Mouse (Mus musculus) heart, embryonic 11.5 days (tissue): ENCODE measurements around the gene Nebl. TPM values are rescaled to one million over a fixed set of nuclear protein-coding genes. Genes with fewer than 3 reads are reported as not detected.

Experiments
- ATAC-seq: fragments of 200-750 bp; cut with Nextera tagmentation; replicated peaks from 2 replicates; pipeline ENCODE4 v1.8.0; 2017; ENCODE audit warnings: moderate library complexity; ENCODE audit not compliant: insufficient number of reproducible peaks, low FRiP score, low TSS enrichment
- H3K27ac ChIP-seq: fragments of 300-500 bp; sonication (generic); 2 replicates; pipeline ENCODE4 v1.5.1; 2014; ENCODE audit warnings: mild to moderate bottlenecking, low read depth, low read length
- H3K27me3 ChIP-seq: fragments of 300-500 bp; sonication (generic); 2 replicates; pipeline ENCODE4 v1.6.1; 2014; ENCODE audit warnings: mild to moderate bottlenecking, low read length, mixed read lengths; ENCODE audit not compliant: control insufficient read depth, insufficient read depth
- H3K36me3 ChIP-seq: fragments of 300-500 bp; sonication (generic); 2 replicates; pipeline ENCODE4 v1.6.1; 2014; ENCODE audit warnings: mild to moderate bottlenecking, low read length, moderate library complexity, mixed read lengths; ENCODE audit not compliant: control insufficient read depth, insufficient read depth
- H3K4me1 ChIP-seq: fragments of 300-500 bp; sonication (generic); 2 replicates; pipeline ENCODE4 v1.6.1; 2014; ENCODE audit warnings: low read length; ENCODE audit not compliant: control insufficient read depth, insufficient read depth
- H3K4me2 ChIP-seq: fragments of 300-500 bp; sonication (generic); 2 replicates; pipeline ENCODE4 v1.6.1; 2014; ENCODE audit warnings: mild to moderate bottlenecking, moderate library complexity
- H3K4me3 ChIP-seq: fragments of 300-500 bp; sonication (generic); 2 replicates; pipeline ENCODE4 v1.5.1; 2014; ENCODE audit warnings: low read depth, low read length
- H3K9ac ChIP-seq: fragments of 300-500 bp; sonication (generic); 2 replicates; pipeline ENCODE4 v1.6.1; 2014; ENCODE audit warnings: mild to moderate bottlenecking, low read depth, low read length, moderate library complexity
- H3K9me3 ChIP-seq: fragments of 300-500 bp; sonication (generic); replicated peaks from 2 replicates; pipeline ENCODE4 v1.6.1; 2016; ENCODE audit warnings: low read length; ENCODE audit not compliant: control insufficient read depth
- WGBS: fragments of 180-500 bp; shearing (Covaris S2); extraction: QIAGEN DNeasy Blood & Tissue Kit; methylation state at CpG from one replicate; pipeline ENCODE4 v1.1.7; 2014; ENCODE audit not compliant: insufficient replicate concordance; 5-methylcytosine and 5-hydroxymethylcytosine counted together
- polyA plus RNA-seq: library from polyadenylated mRNA; unstranded; fragments of >200 nt; fragmentation: Nextera tagmentation; extraction: Ambion mirVana; gene quantifications from 2 replicates; pipeline ENCODE4 v1.2.1, GENCODE M21; 2014

Nebl gene
- polyA plus RNA-seq, 1 experiment from 2014 or later: 457 TPM

- Histone ChIP-seq H3K27ac (no peak overlapping the region), H3K4me1 (no peaks in the 10 kb centered on the region), H3K27me3 (no peaks in the 10 kb centered on the region), H3K9ac (no peak overlapping the region), H3K4me3 (no peak overlapping the region), H3K9me3 (no peaks in the 10 kb centered on the region), H3K36me3 (no peaks in the 10 kb centered on the region), H3K4me2 (no peak overlapping the region)
- WGBS: 75% methylated on average over 6 of the region's 6 CpGs
- ATAC-seq: no peak
These were observed 227.0 kb downstream of the Nebl start for GRCm38 (mm10) chr2:17504115-17504774.

- no peak for ATAC-seq
- H3K4me2 ChIP-seq: no peak overlapping the region
- 87% methylated on average over 3 of the region's 3 CpGs for WGBS
- no peak overlapping the region for H3K4me3 ChIP-seq
- no peaks in the 10 kb centered on the region for H3K36me3 ChIP-seq
- no peaks in the 10 kb centered on the region for H3K9me3 ChIP-seq
- H3K27me3 ChIP-seq: no peaks in the 10 kb centered on the region
- H3K27ac ChIP-seq: no peak overlapping the region
- no peak overlapping the region for H3K9ac ChIP-seq
- H3K4me1 ChIP-seq: no peaks in the 10 kb centered on the region
These were observed 230.2 kb downstream of the Nebl start for GRCm38 (mm10) chr2:17501075-17501474.

- no peaks in the 10 kb centered on the region for H3K36me3 ChIP-seq
- 67% methylated on average over 6 of the region's 6 CpGs for WGBS
- no peak overlapping the region for H3K4me3 ChIP-seq
- H3K27ac ChIP-seq: no peak overlapping the region
- no peaks in the 10 kb centered on the region for H3K27me3 ChIP-seq
- ATAC-seq: no peak
- no peaks in the 10 kb centered on the region for H3K4me1 ChIP-seq
- no peak overlapping the region for H3K9ac ChIP-seq
- H3K9me3 ChIP-seq: no peaks in the 10 kb centered on the region
- no peak overlapping the region for H3K4me2 ChIP-seq
These were observed 265.6 kb downstream of the Nebl start for GRCm38 (mm10) chr2:17465517-17466174.

GRCm38 (mm10) chr2:17460434-17460833, 270.8 kb downstream of the Nebl start:
- peak overlapping the region; percentile 55 for H3K4me3 ChIP-seq
- ATAC-seq: peak; percentile 76; the same call in 1 of the 2 replicates
- peaks cover 10% of the 10 kb centered on the region for H3K4me1 ChIP-seq
- peak overlapping the region; percentile 91 for H3K27ac ChIP-seq
- H3K27me3 ChIP-seq: no peaks in the 10 kb centered on the region
- H3K9me3 ChIP-seq: no peaks in the 10 kb centered on the region
- WGBS: 17% methylated on average over 2 of the region's 2 CpGs
- H3K4me2 ChIP-seq: peak overlapping the region; percentile 27; the same call in 1 of the 2 replicates
- H3K9ac ChIP-seq: peak overlapping the region; percentile 72
- H3K36me3 ChIP-seq: no peaks in the 10 kb centered on the region

GRCm38 (mm10) chr2:17453676-17454075, 277.6 kb downstream of the Nebl start:
- Histone ChIP-seq H3K9ac (no peak overlapping the region), H3K36me3 (no peaks in the 10 kb centered on the region), H3K4me3 (no peak overlapping the region), H3K27ac (no peak overlapping the region), H3K4me1 (peaks cover 14% of the 10 kb centered on the region), H3K27me3 (no peaks in the 10 kb centered on the region), H3K4me2 (no peak overlapping the region), H3K9me3 (no peaks in the 10 kb centered on the region)
- ATAC-seq: no peak

GRCm38 (mm10) chr2:17448341-17448740, 282.9 kb downstream of the Nebl start:
- no peak for ATAC-seq
- Histone ChIP-seq H3K4me2 (no peak overlapping the region), H3K27me3 (no peaks in the 10 kb centered on the region), H3K27ac (no peak overlapping the region), H3K4me1 (no peaks in the 10 kb centered on the region), H3K4me3 (no peak overlapping the region), H3K9ac (no peak overlapping the region), H3K36me3 (no peaks in the 10 kb centered on the region), H3K9me3 (no peaks in the 10 kb centered on the region)

- 0 out of 2 replicates have a peak, but pooled peaks cover 2% of the 10 kb centered on the region for H3K36me3 ChIP-seq
- no peak overlapping the region for H3K27ac ChIP-seq
- no peak overlapping the region for H3K4me2 ChIP-seq
- H3K4me1 ChIP-seq: no peaks in the 10 kb centered on the region
- no peak overlapping the region for H3K9ac ChIP-seq
- H3K9me3 ChIP-seq: no peaks in the 10 kb centered on the region
- no peak overlapping the region for H3K4me3 ChIP-seq
- 19% methylated on average over 7 of the region's 7 CpGs for WGBS
- H3K27me3 ChIP-seq: no peaks in the 10 kb centered on the region
- no peak for ATAC-seq
These were observed 287.7 kb downstream of the Nebl start for GRCm38 (mm10) chr2:17443581-17443980.

GRCm38 (mm10) chr2:17438317-17438716, 292.9 kb downstream of the Nebl start:
- H3K9ac ChIP-seq: no peak overlapping the region
- H3K4me1 ChIP-seq: no peaks in the 10 kb centered on the region
- no peak for ATAC-seq
- H3K4me2 ChIP-seq: no peak overlapping the region
- whole genome bisulfite sequencing: 90% methylated on average over 1 of the region's 1 CpGs
- H3K9me3 ChIP-seq: no peaks in the 10 kb centered on the region
- H3K27ac ChIP-seq: no peak overlapping the region
- peaks cover 7% of the 10 kb centered on the region for H3K36me3 ChIP-seq
- no peak overlapping the region for H3K4me3 ChIP-seq
- H3K27me3 ChIP-seq: no peaks in the 10 kb centered on the region
